8 mouse cellular contexts compared by ENCODE assay signal in the genomic region with DNA sequence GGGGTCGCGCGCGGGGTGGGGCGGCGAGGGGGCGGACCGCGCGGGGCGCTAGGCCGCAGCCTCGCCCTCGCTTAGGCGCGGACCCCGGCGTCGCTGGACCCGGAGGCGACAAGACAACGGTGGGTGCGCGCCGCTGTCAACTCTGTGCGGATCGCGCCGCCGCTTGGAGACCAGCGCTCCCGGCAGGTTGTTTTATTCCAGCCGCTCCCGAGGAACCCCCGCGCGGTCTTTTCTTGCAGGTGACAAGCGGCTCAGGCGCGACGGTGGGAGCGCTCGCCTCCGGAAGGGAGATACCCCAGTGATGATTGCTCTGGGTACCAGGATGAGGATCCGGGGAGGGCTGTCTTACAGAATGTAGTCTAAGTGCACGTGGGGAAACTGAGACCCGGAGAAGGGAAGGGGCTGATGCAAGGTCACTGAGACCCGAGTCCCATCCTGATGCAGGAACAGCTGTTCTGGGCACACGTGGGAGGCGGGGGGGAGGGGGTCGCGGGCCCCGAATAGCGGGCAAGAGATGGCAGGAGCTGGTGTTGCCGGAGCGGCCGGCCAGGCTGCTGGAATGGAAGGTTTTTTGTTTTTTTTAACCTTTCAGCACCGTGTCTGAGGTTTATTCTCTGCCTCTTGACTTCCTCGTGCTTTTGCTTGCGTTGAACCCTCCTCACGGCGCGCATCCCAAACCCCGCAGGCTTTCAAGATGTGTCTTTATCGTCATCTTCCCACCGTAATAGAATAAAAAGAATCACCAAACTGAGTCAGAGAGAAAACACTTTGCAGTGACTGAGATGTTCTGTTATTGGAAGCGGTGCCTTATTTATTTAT. TPM values are rescaled to one million over a fixed set of nuclear protein-coding genes. Genes with fewer than 3 reads are reported as not detected.
DNase-seq lines count a peak whose midpoint lies in the region; ATAC-seq and TF ChIP-seq lines count a peak whose summit lies in the region.

No protein-coding gene starts in this region.

- WGBS in forebrain, embryonic 13.5 days: under 1% methylated on average over 67 of the region's 67 CpGs
- under 1% methylated on average over 66 of the region's 67 CpGs for WGBS in liver, embryonic 11.5 days
- WGBS in small intestine, adult 2 months: under 1% methylated on average over 67 of the region's 67 CpGs

- peak overlapping the region; percentile 86 for H3K9ac ChIP-seq in forebrain, embryonic 13.5 days
- H3K9ac ChIP-seq in liver, embryonic 11.5 days (ENCODE audit: low read depth, low read length): peak overlapping the region; percentile 93

- no peaks in the 10 kb centered on the region for H3K27me3 ChIP-seq in forebrain, embryonic 13.5 days
- H3K27me3 ChIP-seq in liver, embryonic 11.5 days (replicated peaks; ENCODE audit: control insufficient read depth, insufficient read depth, low read length): no peaks in the 10 kb centered on the region
- no peaks in the 10 kb centered on the region for H3K27me3 ChIP-seq in small intestine, adult 2 months (ENCODE audit: control insufficient read depth, insufficient read depth, low read length)

- peak overlapping the region; percentile 96 for H3K4me2 ChIP-seq in forebrain, embryonic 13.5 days
- H3K4me2 ChIP-seq in liver, embryonic 11.5 days: peak overlapping the region; percentile 92

- H3K9me3 ChIP-seq in forebrain, embryonic 13.5 days (replicated peaks): no peaks in the 10 kb centered on the region
- no peaks in the 10 kb centered on the region; the same call in 1 of the 2 replicates for H3K9me3 ChIP-seq in liver, embryonic 11.5 days (ENCODE audit: control insufficient read depth, low read length)

- ATAC-seq in forebrain, embryonic 13.5 days: peak; percentile 85
- peak; percentile 68 for ATAC-seq in liver, embryonic 11.5 days (replicated peaks; ENCODE audit: low FRiP score)

- peak overlapping the region; percentile 82 for H3K4me3 ChIP-seq in layer of hippocampus, adult 2 months
- H3K4me3 ChIP-seq in forebrain, embryonic 13.5 days: peak overlapping the region; percentile 94
- peak overlapping the region; percentile 92 for H3K4me3 ChIP-seq in liver, embryonic 11.5 days (ENCODE audit: low read depth, low read length)
- peak overlapping the region; percentile 92 for H3K4me3 ChIP-seq in small intestine, adult 2 months (ENCODE audit: low read depth, low read length)

- TF ChIP-seq POLR2A in small intestine, adult 2 months (IDR thresholded peaks at IDR 0.05; ENCODE audit: low read depth, low read length): no peak

- H3K4me1 ChIP-seq in forebrain, embryonic 13.5 days: peaks cover 20% of the 10 kb centered on the region
- H3K4me1 ChIP-seq in liver, embryonic 11.5 days (replicated peaks; ENCODE audit: control insufficient read depth, insufficient read depth, low read length): peaks cover 34% of the 10 kb centered on the region
- H3K4me1 ChIP-seq in small intestine, adult 2 months (ENCODE audit: control insufficient read depth, insufficient read depth, insufficient read length, low read length): peaks cover 16% of the 10 kb centered on the region; the same call in 1 of the 2 replicates

- peaks cover 16% of the 10 kb centered on the region; the same call in 1 of the 2 replicates for H3K36me3 ChIP-seq in forebrain, embryonic 13.5 days (ENCODE audit: poor library complexity, severe bottlenecking)
- H3K36me3 ChIP-seq in liver, embryonic 11.5 days (ENCODE audit: control insufficient read depth, insufficient read depth, low read length): peaks cover 9% of the 10 kb centered on the region; the same call in 1 of the 2 replicates
- no peaks in the 10 kb centered on the region for H3K36me3 ChIP-seq in small intestine, adult 2 months (ENCODE audit: control insufficient read depth, insufficient read depth, low read length)

- TF ChIP-seq CTCF in layer of hippocampus, adult 2 months (conservative IDR thresholded peaks at IDR 0.05): no peak
- no peak for TF ChIP-seq CTCF in small intestine, adult 2 months (IDR thresholded peaks at IDR 0.05; ENCODE audit: extremely low read depth, insufficient read length, insufficient replicate concordance, low read depth, low read length)

- peak overlapping the region; percentile 88 for H3K27ac ChIP-seq in layer of hippocampus, adult 2 months
- peak overlapping the region; percentile 54 for H3K27ac ChIP-seq in forebrain, embryonic 13.5 days
- peak overlapping the region; percentile 80 for H3K27ac ChIP-seq in liver, embryonic 11.5 days (ENCODE audit: low read depth, low read length)
- H3K27ac ChIP-seq in small intestine, adult 2 months (ENCODE audit: insufficient read depth, low read depth, low read length): no peak overlapping the region

- peak in 1 of 2 experiments; percentile 29 for DNase-seq in layer of hippocampus, adult 2 months (ENCODE audit: low spot score in 2 of 2)
- DNase-seq in layer of hippocampus, adult 9-10 months (ENCODE audit: low spot score): no peak
- DNase-seq in ZHBTc4 (ENCODE audit: low read depth, low spot score): peak; percentile 65
- DNase-seq in liver, embryonic 11.5 days (ENCODE audit: low spot score): peak; percentile 66
- no peak for DNase-seq in cerebellum, adult 9-11 months
- no peak for DNase-seq in frontal cortex, postnatal 36 days (ENCODE audit: low spot score in 2 of 2)

RNA-seq across cellular contexts. Expression of gene Naa25, which starts 0.6 kb away (rescaled TPM):
- total RNA-seq in layer of hippocampus, adult 2 months (2021): 10 to 100 TPM; 37.2 to 40.9 TPM
- polyA plus RNA-seq in forebrain, embryonic 13.5 days (2015; fragmentation: Nextera tagmentation; extraction: Ambion mirVana): 46.7 and 52.2 TPM in 2 replicates
- 59.5 and 64.2 TPM in 2 replicates for polyA plus RNA-seq in liver, embryonic 11.5 days (2014; fragmentation: Nextera tagmentation; extraction: Ambion mirVana)
- 1.7 and 3.2 TPM in 2 replicates for polyA plus RNA-seq in small intestine, adult 2 months (2012; rRNA removed)

RNA-seq across cellular contexts. Expression of gene Trafd1, which starts 12.9 kb away (rescaled TPM):
- 10 to 100 TPM; 79.8 to 82.8 TPM for total RNA-seq in layer of hippocampus, adult 2 months (2021)
- polyA plus RNA-seq in forebrain, embryonic 13.5 days (2015; fragmentation: Nextera tagmentation; extraction: Ambion mirVana): 111 and 117 TPM in 2 replicates
- polyA plus RNA-seq in liver, embryonic 11.5 days (2014; fragmentation: Nextera tagmentation; extraction: Ambion mirVana): 36.7 and 38.6 TPM in 2 replicates
- polyA plus RNA-seq in small intestine, adult 2 months (2012; rRNA removed): 39.1 and 108 TPM in 2 replicates

RNA-seq across cellular contexts. Expression of gene Tmem116, which starts 53.3 kb away (rescaled TPM):
- 1 to 10 TPM; 7.7 to 8.6 TPM for total RNA-seq in layer of hippocampus, adult 2 months (2021)
- 1.8 TPM in 2 replicates for polyA plus RNA-seq in forebrain, embryonic 13.5 days (2015; fragmentation: Nextera tagmentation; extraction: Ambion mirVana)
- 1.1 and 2.6 TPM in 2 replicates for polyA plus RNA-seq in liver, embryonic 11.5 days (2014; fragmentation: Nextera tagmentation; extraction: Ambion mirVana)
- polyA plus RNA-seq in small intestine, adult 2 months (2012; rRNA removed): 0.70 and 7.2 TPM in 2 replicates

RNA-seq across cellular contexts. Expression of gene Erp29, which starts 54.0 kb away (rescaled TPM):
- 100 to 1,000 TPM; 127 to 144 TPM for total RNA-seq in layer of hippocampus, adult 2 months (2021)
- polyA plus RNA-seq in forebrain, embryonic 13.5 days (2015; fragmentation: Nextera tagmentation; extraction: Ambion mirVana): 130 and 137 TPM in 2 replicates
- 168 and 175 TPM in 2 replicates for polyA plus RNA-seq in liver, embryonic 11.5 days (2014; fragmentation: Nextera tagmentation; extraction: Ambion mirVana)
- polyA plus RNA-seq in small intestine, adult 2 months (2012; rRNA removed): 24.5 and 35.6 TPM in 2 replicates

Comparison
In these comparisons a context has a peak if more than half of its experiments do, and no peak if none do; other contexts are left out.
1. DNase-seq: peak in ZHBTc4 (single experiment) and liver, embryonic 11.5 days (single experiment); none in layer of hippocampus, adult 9-10 months (single experiment), cerebellum, adult 9-11 months (single experiment) and frontal cortex, postnatal 36 days (0 of 2).
2. RNA of gene Naa25, which starts 0.6 kb away (polyA plus RNA-seq): 59.5 to 64.2 TPM in liver, embryonic 11.5 days and 46.7 to 52.2 TPM in forebrain, embryonic 13.5 days; 1.7 to 3.2 TPM in small intestine, adult 2 months; every median in the first group is over 10 times any median in the second.
3. Peak in every context shown above with its lines, with median percentiles within 50 percentile points of each other: H3K4me3 ChIP-seq.